Mouse (Mus musculus): Measurements from ENCODE around the gene Emc8. TPM values are rescaled to one million over a fixed set of nuclear protein-coding genes. Genes with fewer than 3 reads are reported as not detected.

The Emc8 gene
- total RNA-seq, 4 experiments from 2014 or later: 65.3 to 85.6 (median 79.2) TPM

DNA sequence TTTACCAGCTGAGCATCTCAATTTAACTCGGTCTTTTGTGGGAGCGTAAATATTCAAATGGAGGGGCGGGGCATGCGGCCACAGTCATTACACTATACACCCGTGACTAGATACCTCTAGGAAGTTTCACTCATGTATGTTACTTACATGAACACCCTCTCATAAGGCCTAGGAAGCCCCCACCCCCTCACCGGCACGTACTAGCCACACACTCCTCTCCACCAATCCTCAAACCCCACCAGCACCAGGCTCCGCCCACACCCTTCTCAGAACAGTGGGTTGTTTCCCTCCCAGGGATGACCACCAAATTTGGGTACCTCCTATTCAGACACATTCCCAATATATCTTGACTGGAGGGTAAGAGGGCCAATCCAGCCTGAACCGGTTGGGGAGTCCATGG lies 60.9 kb downstream of the Emc8 start:
- no peak for DNase-seq (ENCODE audit: low spot score in 2 of 2)

Other genes starting within 250 kb of the Emc8 start
- gene Gins2, start 79.3 kb downstream of the Emc8 start, total RNA-seq (2022): 1 to 10 TPM; 2.4 to 4.8 (median 2.8) TPM
- gene 1190005I06Rik, start 20.9 kb downstream of the Emc8 start, total RNA-seq (2022): 10 to 100 TPM in 3 of 4 experiments, 1 to 10 TPM in 1; 8.4 to 16.2 (median 14.1) TPM
- under 1 TPM in 1 of 4 experiments, not detected in 3; 0.57 TPM for gene Gm27021, start 494 bp downstream of the Emc8 start, total RNA-seq (2022)
- 1,000 to 10,000 TPM; 1,017 to 1,068 (median 1,043) TPM for gene Cox4i1, start 351 bp downstream of the Emc8 start, total RNA-seq (2022)
- gene Irf8, start 67.8 kb upstream of the Emc8 start, total RNA-seq (2022): 10 to 100 TPM in 2 of 4 experiments, 1 to 10 TPM in 2; 4.8 to 33.7 (median 19.7) TPM